Mouse (Mus musculus) MEL (cell line): Measurements from ENCODE around the gene Sbno2. TPM values are rescaled to one million over a fixed set of nuclear protein-coding genes. Genes with fewer than 3 reads are reported as not detected.

ENCODE experiments used
- DNase-seq: peaks from one replicate; pipeline ENCODE4 v3.0.0; 2011; ENCODE audit warnings: low read depth, low spot score
- H3K27ac ChIP-seq: 2 replicates; pipeline ENCODE4 v1.5.1; 2012; ENCODE audit warnings: low read depth, mild to moderate bottlenecking, control low read depth, low read length, moderate library complexity; ENCODE audit not compliant: control insufficient read depth
- H3K27me3 ChIP-seq, 2 experiments: fragments of 150-350 bp in 1 of 2; sonication (generic) in 1 of 2; 2 replicates each; pipeline ENCODE4 v1.6.1; 2012; ENCODE audit warnings: low read length in 2 of 2, mild to moderate bottlenecking in 2 of 2, improper control_type of control experiment in 1 of 2, moderate library complexity in 1 of 2; ENCODE audit not compliant: insufficient read depth in 2 of 2, control insufficient read depth in 1 of 2
- H3K36me3 ChIP-seq, 2 experiments: 2 replicates each; pipeline ENCODE4 v1.6.1; 2012 to 2014; ENCODE audit warnings: low read length in 2 of 2, improper control_type of control experiment in 1 of 2, inconsistent platforms in 1 of 2, mild to moderate bottlenecking in 1 of 2; ENCODE audit not compliant: insufficient read depth in 2 of 2, control insufficient read depth in 1 of 2
- H3K4me1 ChIP-seq, 2 experiments: fragments of 150-350 bp in 1 of 2; sonication (generic) in 1 of 2; 2 replicates each; pipeline ENCODE4 v1.6.1; 2012; ENCODE audit warnings: low read length in 2 of 2, improper control_type of control experiment in 1 of 2, mild to moderate bottlenecking in 1 of 2; ENCODE audit not compliant: insufficient read depth in 2 of 2, control insufficient read depth in 1 of 2
- H3K4me3 ChIP-seq, 2 experiments: fragments of 150-350 bp in 1 of 2; sonication (generic) in 1 of 2; 2 replicates each; pipeline ENCODE4 v1.5.1; 2012; ENCODE audit warnings: low read depth in 2 of 2, low read length in 2 of 2, mild to moderate bottlenecking in 2 of 2, moderate library complexity in 2 of 2, control low read depth in 1 of 2, improper control_type of control experiment in 1 of 2; ENCODE audit not compliant: control insufficient read depth in 1 of 2, insufficient read depth in 1 of 2
- H3K79me2 ChIP-seq: 2 replicates; pipeline ENCODE4 v1.6.1; 2012; ENCODE audit warnings: mild to moderate bottlenecking, low read length, moderate library complexity; ENCODE audit not compliant: control insufficient read depth, poor library complexity, insufficient read depth
- H3K9ac ChIP-seq: 2 replicates; pipeline ENCODE4 v1.6.1; 2012; ENCODE audit warnings: low read depth, mild to moderate bottlenecking, control low read depth, low read length, moderate library complexity; ENCODE audit not compliant: control insufficient read depth, poor library complexity, severe bottlenecking
- H3K9me3 ChIP-seq: fragments of 150-350 bp; sonication (generic); replicated peaks from 2 replicates; pipeline ENCODE4 v1.6.1; 2012; ENCODE audit warnings: mild to moderate bottlenecking, low read length, improper control_type of control experiment, moderate library complexity; ENCODE audit not compliant: insufficient read depth
- BHLHE40 ChIP-seq: IDR thresholded peaks from 2 replicates; pipeline ENCODE4 v1.6.1; 2012; ENCODE audit warnings: low read depth, mild to moderate bottlenecking, inconsistent platforms, low read length, improper control_type of control experiment, borderline replicate concordance
- CHD2 ChIP-seq: IDR thresholded peaks from 2 replicates; pipeline ENCODE4 v1.6.1; 2011; ENCODE audit warnings: low read length, improper control_type of control experiment
- CTCF ChIP-seq, 3 experiments: IDR thresholded peaks in 2 of 3; conservative IDR thresholded peaks in 1 of 3; 2 replicates each; pipeline ENCODE4 v1.5.1; 2011 to 2012; ENCODE audit warnings: low read length in 3 of 3, low read depth in 2 of 3, mild to moderate bottlenecking in 2 of 3, improper control_type of control experiment in 1 of 3, inconsistent platforms in 1 of 3, mixed read lengths in 1 of 3, moderate library complexity in 1 of 3; ENCODE audit not compliant: control insufficient read depth in 1 of 3, insufficient read depth in 1 of 3, poor library complexity in 1 of 3, severe bottlenecking in 1 of 3
- ELF1 ChIP-seq: IDR thresholded peaks from 2 replicates; pipeline ENCODE4 v1.6.1; 2014; ENCODE audit warnings: low read depth, mild to moderate bottlenecking, inconsistent platforms, low read length, improper control_type of control experiment, moderate library complexity
- ETS1 ChIP-seq: IDR thresholded peaks from 2 replicates; pipeline ENCODE4 v1.6.1; 2012; ENCODE audit warnings: low read depth, mild to moderate bottlenecking, inconsistent platforms, low read length, improper control_type of control experiment, moderate library complexity
- GABPA ChIP-seq: IDR thresholded peaks from 2 replicates; pipeline ENCODE4 v1.6.1; 2012; ENCODE audit warnings: low read depth, mild to moderate bottlenecking, inconsistent platforms, low read length, improper control_type of control experiment, moderate library complexity
- JUND ChIP-seq: IDR thresholded peaks from 2 replicates; pipeline ENCODE4 v1.6.1; 2011; ENCODE audit warnings: low read depth, mild to moderate bottlenecking, improper control_type of control experiment, low read length
- KAT2A ChIP-seq: conservative IDR thresholded peaks from 2 replicates; pipeline ENCODE4 v1.6.1; 2012; ENCODE audit warnings: low read depth, low read length, improper control_type of control experiment, inconsistent platforms
- MAFK ChIP-seq: IDR thresholded peaks from 2 replicates; pipeline ENCODE4 v1.6.1; 2011; ENCODE audit warnings: low read depth, mild to moderate bottlenecking, low read length, improper control_type of control experiment, borderline replicate concordance
- MAX ChIP-seq: IDR thresholded peaks from 2 replicates; pipeline ENCODE4 v1.6.1; 2011; ENCODE audit warnings: low read length, improper control_type of control experiment
- MXI1 ChIP-seq: IDR thresholded peaks from 2 replicates; pipeline ENCODE4 v1.6.1; 2011; ENCODE audit warnings: mild to moderate bottlenecking, low read depth, low read length, improper control_type of control experiment
- NELFE ChIP-seq: IDR thresholded peaks from 2 replicates; pipeline ENCODE4 v1.6.1; 2011; ENCODE audit warnings: low read depth, low read length, improper control_type of control experiment
- POLR2A ChIP-seq, 2 experiments: IDR thresholded peaks; 2 replicates each; pipeline ENCODE4 v1.6.1; 2011 to 2012; ENCODE audit warnings: low read length in 2 of 2, mild to moderate bottlenecking in 2 of 2, control low read depth in 1 of 2, improper control_type of control experiment in 1 of 2, low read depth in 1 of 2, moderate library complexity in 1 of 2; ENCODE audit not compliant: control insufficient read depth in 1 of 2, insufficient read depth in 1 of 2, poor library complexity in 1 of 2
- POLR2AphosphoS2 ChIP-seq: IDR thresholded peaks from 2 replicates; pipeline ENCODE4 v1.6.1; 2011; ENCODE audit warnings: low read length, improper control_type of control experiment
- RCOR1 ChIP-seq: IDR thresholded peaks from 2 replicates; pipeline ENCODE4 v1.6.1; 2012; ENCODE audit warnings: low read depth, mild to moderate bottlenecking, inconsistent platforms, low read length, improper control_type of control experiment
- SIN3A ChIP-seq: IDR thresholded peaks from 2 replicates; pipeline ENCODE4 v1.6.1; 2012; ENCODE audit warnings: low read length, improper control_type of control experiment, inconsistent platforms
- SMC3 ChIP-seq: IDR thresholded peaks from 2 replicates; pipeline ENCODE4 v1.6.1; 2011; ENCODE audit warnings: low read depth, low read length, improper control_type of control experiment
- TAL1 ChIP-seq: IDR thresholded peaks from 2 replicates; pipeline ENCODE4 v1.6.1; 2012; ENCODE audit warnings: mild to moderate bottlenecking, inconsistent platforms, low read length, moderate library complexity, mixed read lengths
- TCF12 ChIP-seq: IDR thresholded peaks from 2 replicates; pipeline ENCODE4 v1.6.1; 2014; ENCODE audit warnings: low read depth, mild to moderate bottlenecking, inconsistent platforms, low read length, improper control_type of control experiment, moderate library complexity
- UBTF ChIP-seq: IDR thresholded peaks from 2 replicates; pipeline ENCODE4 v1.6.1; 2012; ENCODE audit warnings: low read depth, mild to moderate bottlenecking, inconsistent platforms, low read length, improper control_type of control experiment, moderate library complexity, borderline replicate concordance; ENCODE audit not compliant: insufficient read depth
- ZC3H11A ChIP-seq: IDR thresholded peaks from 2 replicates; pipeline ENCODE4 v1.6.1; 2012; ENCODE audit warnings: low read depth, mild to moderate bottlenecking, inconsistent platforms, low read length, improper control_type of control experiment
- ZNF384 ChIP-seq: IDR thresholded peaks from 2 replicates; pipeline ENCODE4 v1.6.1; 2012; ENCODE audit warnings: low read depth, mild to moderate bottlenecking, inconsistent platforms, low read length, improper control_type of control experiment
- polyA plus RNA-seq, 2 experiments: library from polyadenylated mRNA; stranded (reverse) in 1 of 2; unstranded in 1 of 2; fragments of >175 nt in 1 of 2; fragments of >200 nt in 1 of 2; gene quantifications; 2 replicates each; pipeline versions ENCODE4 v1.2.1 to v1.2.4; 2012; ENCODE audit warnings: low replicate concordance in 2 of 2, low read depth in 1 of 2; ENCODE audit not compliant: insufficient read length in 2 of 2, insufficient read depth in 1 of 2, missing spikeins in 1 of 2
- total RNA-seq: library from RNA; depleted of rRNA; stranded (reverse); fragments of 300-350 nt; gene quantifications from 2 replicates; pipeline ENCODE4 v1.2.3, GENCODE M21; 2012

The Sbno2 gene
- total and polyA plus RNA-seq, 3 experiments: 15.8 to 29.0 TPM; not detected in 1

DNA sequence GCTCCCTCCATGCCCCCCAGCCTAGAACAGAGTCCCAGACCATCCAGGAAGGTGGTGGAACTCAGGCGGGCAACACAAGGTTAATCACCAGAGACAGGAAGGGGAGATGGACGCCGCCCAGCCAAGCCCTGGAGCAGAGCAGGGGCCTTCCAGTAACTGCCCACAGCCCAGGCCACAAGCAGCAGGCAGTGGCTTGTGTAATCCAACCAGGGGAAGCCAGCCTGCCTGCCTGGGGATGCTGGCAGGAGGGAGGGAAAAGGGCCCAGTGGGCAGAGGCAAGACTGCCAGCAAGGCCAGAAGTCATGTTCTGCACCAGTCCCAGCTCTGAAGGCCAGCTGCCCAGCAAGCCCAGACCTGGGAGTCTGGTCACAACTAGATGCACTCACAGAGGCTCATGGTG, 18.5 kb downstream of the Sbno2 start:
- Histone ChIP-seq H3K4me1 (no peaks in the 10 kb centered on the region), H3K79me2 (no peaks in the 10 kb centered on the region; the same call in 1 of the 2 replicates), H3K27me3 (no peaks in the 10 kb centered on the region), H3K4me3 (no peak overlapping the region), H3K9ac (no peak overlapping the region), H3K36me3 (peaks cover 0 to 3% of the 10 kb centered on the region in 2 experiments; a peak in 1 of 4 replicates), H3K27ac (no peak overlapping the region), H3K9me3 (no peaks in the 10 kb centered on the region)
- DNase-seq: no peak
- no peak for TF ChIP-seq SIN3A
- TF ChIP-seq POLR2AphosphoS2: no peak
- TF ChIP-seq ZC3H11A: no peak
- no peak for TF ChIP-seq JUND
- no peak for TF ChIP-seq RCOR1

DNA sequence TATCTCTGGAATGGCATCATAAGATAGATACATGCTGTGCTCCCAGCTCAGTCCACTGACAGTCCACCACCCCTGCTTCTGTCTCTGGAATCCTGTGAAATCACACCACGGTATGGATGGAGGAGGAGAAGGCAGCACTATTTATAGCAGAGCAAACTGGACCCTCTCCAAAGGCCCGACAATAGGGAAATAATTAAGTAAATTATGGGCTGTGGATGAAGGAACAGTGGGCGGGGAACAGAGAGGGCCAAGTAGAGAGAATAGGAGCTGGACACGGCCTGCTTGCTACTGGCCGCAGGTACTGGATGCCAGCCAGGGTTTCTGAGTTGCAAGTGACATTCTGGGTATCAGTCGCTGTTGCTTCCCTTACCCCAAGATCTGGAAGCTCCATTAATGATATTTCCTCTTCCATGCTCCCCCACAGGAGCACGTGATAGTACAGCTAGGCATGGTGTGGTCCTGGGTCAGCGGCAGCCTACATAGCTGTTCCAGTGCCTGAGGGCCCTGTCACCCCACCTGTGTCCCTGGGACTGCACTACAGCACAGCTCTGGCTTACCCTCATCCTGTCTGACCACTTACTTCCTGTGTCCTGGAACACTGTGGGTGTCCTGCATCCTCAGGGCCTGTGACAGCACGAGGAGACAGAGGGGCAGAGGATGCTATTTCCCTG, 20.4 kb downstream of the Sbno2 start:
- no peak for DNase-seq
- no peak overlapping the region for H3K9ac ChIP-seq
- no peaks in the 10 kb centered on the region for H3K9me3 ChIP-seq
- H3K4me3 ChIP-seq: no peak overlapping the region
- H3K36me3 ChIP-seq: peaks cover 3 to 6% of the 10 kb centered on the region in 2 experiments; a peak in 3 of 4 replicates
- no peak for TF ChIP-seq POLR2A (IDR thresholded peaks at IDR 0.05; ENCODE audit: control insufficient read depth in 1 of 2, insufficient read depth in 1 of 2, low read depth in 1 of 2, low read length in 2 of 2, poor library complexity in 1 of 2)
- no peak for TF ChIP-seq CTCF (IDR thresholded peaks at IDR 0.05 in 2 of 3, conservative IDR thresholded peaks at IDR 0.05 in 1 of 3; ENCODE audit: control insufficient read depth in 1 of 3, insufficient read depth in 1 of 3, low read depth in 2 of 3, low read length in 3 of 3, poor library complexity in 1 of 3, severe bottlenecking in 1 of 3)
- TF ChIP-seq GABPA: no peak
- TF ChIP-seq MXI1: no peak
- no peak for TF ChIP-seq MAX
- TF ChIP-seq TAL1: no peak
- TF ChIP-seq NELFE: no peak
- no peak for TF ChIP-seq TCF12
- TF ChIP-seq ELF1: no peak
- TF ChIP-seq ZNF384: no peak
- TF ChIP-seq RCOR1: no peak
- no peak for TF ChIP-seq KAT2A
- TF ChIP-seq UBTF: no peak
- TF ChIP-seq BHLHE40: no peak
- TF ChIP-seq ETS1: no peak
- TF ChIP-seq MAFK: no peak
- TF ChIP-seq CHD2: no peak
- no peak for TF ChIP-seq SIN3A
- TF ChIP-seq ZC3H11A: no peak
- TF ChIP-seq SMC3: no peak
- no peaks in the 10 kb centered on the region for H3K27me3 ChIP-seq
- H3K4me1 ChIP-seq: peaks cover 0 to 10% of the 10 kb centered on the region in 2 experiments; a peak in 2 of 4 replicates
- H3K27ac ChIP-seq: no peak overlapping the region
- no peaks in the 10 kb centered on the region; the same call in 1 of the 2 replicates for H3K79me2 ChIP-seq
